Mouse (Mus musculus) small intestine, adult 2 months (tissue): ENCODE measurements around the gene Prc1.

Source experiments
- CTCF ChIP-seq: fragments of 200-500 bp; IDR thresholded peaks from 2 replicates; pipeline ENCODE4 v1.5.1; 2012; ENCODE audit warnings: low read depth, mild to moderate bottlenecking, control low read depth, inconsistent platforms, low read length, moderate library complexity, mixed read lengths; ENCODE audit not compliant: insufficient replicate concordance, insufficient read length; ENCODE audit errors: extremely low read depth
- POLR2A ChIP-seq: fragments of 200-500 bp; IDR thresholded peaks from 2 replicates; pipeline ENCODE4 v1.6.1; 2012; ENCODE audit warnings: low read depth, mild to moderate bottlenecking, control low read depth, inconsistent platforms, low read length, moderate library complexity

- TF ChIP-seq POLR2A (no peak; the same call in 1 of the 2 replicates), CTCF (no peak)
Measured at GRCm38 (mm10) chr7:80297041-80297440, 2.8 kb downstream of the Prc1 start.
